In genomic region chr2:30261921-30262839, GRCm38 (mm10) we compare ENCODE assay signal across 12 mouse cellular contexts. TPM values are rescaled to one million over a fixed set of nuclear protein-coding genes. Genes with fewer than 3 reads are reported as not detected.
A peak's percentile ranks its signal among the peaks of the same experiment; 100 is the strongest.
DNase-seq lines count a peak whose midpoint lies in the region; ATAC-seq lines count a peak whose summit lies in the region.
"Had no signal": no experiment of that assay in that cellular context is flagged by ENCODE, and none has a peak within 500 bp of the region (broad histone marks: within the 10 kb centered on the region; RNA-seq: fewer than 3 reads in every experiment).

No protein-coding gene starts in this region.

- no peak overlapping the region for H3K4me3 ChIP-seq in hindbrain, embryonic 11.5 days (ENCODE audit: low read depth, low read length)
- H3K4me3 ChIP-seq in hindbrain, embryonic 10.5 days: no peak overlapping the region
- H3K4me3 ChIP-seq in midbrain, embryonic 15.5 days: no peak overlapping the region
- H3K4me3 ChIP-seq in midbrain, embryonic 11.5 days (ENCODE audit: low read depth, low read length): no peak overlapping the region

- peak; percentile 16 for DNase-seq in cerebellum, adult 11 months
- no peak for DNase-seq in cerebellum, postnatal 36 days
- no peak for DNase-seq in hindbrain, embryonic 11.5 days (ENCODE audit: low spot score)
- no peak for DNase-seq in hindbrain, embryonic 10.5 days (ENCODE audit: low spot score)
- DNase-seq in midbrain, embryonic 11.5 days (ENCODE audit: low spot score, missing footprints): no peak
- no peak for DNase-seq in spleen, adult 12 weeks (ENCODE audit: low spot score)
- no peak for DNase-seq in ovary, adult 18-20 months (ENCODE audit: low spot score)
- DNase-seq: embryo, embryonic 11 days; thymus, postnatal 36 days had no signal

- peak overlapping the region; percentile 2; the same call in 1 of the 2 replicates for H3K27ac ChIP-seq in hindbrain, embryonic 11.5 days (ENCODE audit: low read depth, low read length)
- no peak overlapping the region; the same call in 1 of the 2 replicates for H3K27ac ChIP-seq in hindbrain, embryonic 10.5 days
- peak overlapping the region; percentile 49; the same call in 1 of the 2 replicates for H3K27ac ChIP-seq in midbrain, embryonic 15.5 days
- no peak overlapping the region; the same call in 1 of the 2 replicates for H3K27ac ChIP-seq in midbrain, embryonic 11.5 days (ENCODE audit: low read depth, low read length)

- 92% methylated on average over 18 of the region's 18 CpGs for WGBS in hindbrain, embryonic 11.5 days
- WGBS in hindbrain, embryonic 10.5 days: 91% methylated on average over 18 of the region's 18 CpGs
- WGBS in midbrain, embryonic 15.5 days: 90% methylated on average over 18 of the region's 18 CpGs
- 93% methylated on average over 18 of the region's 18 CpGs for WGBS in midbrain, embryonic 11.5 days

- H3K36me3 ChIP-seq in hindbrain, embryonic 11.5 days (ENCODE audit: control insufficient read depth, insufficient read depth, low read length): peaks cover 12% of the 10 kb centered on the region; the same call in 1 of the 2 replicates
- peaks cover 96% of the 10 kb centered on the region for H3K36me3 ChIP-seq in hindbrain, embryonic 10.5 days
- H3K36me3 ChIP-seq in midbrain, embryonic 15.5 days (replicated peaks): peaks cover 43% of the 10 kb centered on the region
- H3K36me3 ChIP-seq in midbrain, embryonic 11.5 days (ENCODE audit: control insufficient read depth, insufficient read depth, low read length): peaks cover 27% of the 10 kb centered on the region

- no peak for ATAC-seq in hindbrain, embryonic 11.5 days (ENCODE audit: low FRiP score)
- ATAC-seq in midbrain, embryonic 15.5 days (replicated peaks): no peak
- ATAC-seq in midbrain, embryonic 11.5 days (ENCODE audit: low FRiP score): no peak
- ATAC-seq: Patski had no signal

- 0 out of 2 replicates have a peak, but pooled peaks cover 2% of the 10 kb centered on the region for H3K4me1 ChIP-seq in hindbrain, embryonic 11.5 days (replicated peaks; ENCODE audit: control insufficient read depth, insufficient read depth, low read length)
- H3K4me1 ChIP-seq in hindbrain, embryonic 10.5 days (replicated peaks): peaks cover 32% of the 10 kb centered on the region
- peaks cover 21% of the 10 kb centered on the region for H3K4me1 ChIP-seq in midbrain, embryonic 15.5 days
- H3K4me1 ChIP-seq in midbrain, embryonic 11.5 days (ENCODE audit: control insufficient read depth, insufficient read depth, low read length): peaks cover 7% of the 10 kb centered on the region

- no peak overlapping the region for H3K4me2 ChIP-seq in hindbrain, embryonic 11.5 days (replicated peaks; ENCODE audit: low read depth, low read length)
- no peak overlapping the region for H3K4me2 ChIP-seq in midbrain, embryonic 15.5 days
- no peak overlapping the region for H3K4me2 ChIP-seq in midbrain, embryonic 11.5 days
- H3K4me2 ChIP-seq: lung, embryonic 14.5 days had no signal

- no peak overlapping the region for H3K9ac ChIP-seq in hindbrain, embryonic 11.5 days (ENCODE audit: low read depth, low read length)
- H3K9ac ChIP-seq in midbrain, embryonic 15.5 days: no peak overlapping the region
- H3K9ac ChIP-seq in midbrain, embryonic 11.5 days (ENCODE audit: low read length): no peak overlapping the region
- H3K9ac ChIP-seq: lung, embryonic 14.5 days had no signal

- H3K27me3 ChIP-seq in hindbrain, embryonic 11.5 days (ENCODE audit: control insufficient read depth, insufficient read depth, low read length): no peaks in the 10 kb centered on the region
- H3K27me3 ChIP-seq in hindbrain, embryonic 10.5 days (ENCODE audit: insufficient read depth, poor library complexity, severe bottlenecking): no peaks in the 10 kb centered on the region
- no peaks in the 10 kb centered on the region for H3K27me3 ChIP-seq in midbrain, embryonic 15.5 days (replicated peaks)
- H3K27me3 ChIP-seq in midbrain, embryonic 11.5 days (ENCODE audit: control insufficient read depth, insufficient read depth, low read length): no peaks in the 10 kb centered on the region
- H3K27me3 ChIP-seq: Patski had no signal

- H3K9me3 ChIP-seq in hindbrain, embryonic 11.5 days (ENCODE audit: control insufficient read depth, low read length): no peaks in the 10 kb centered on the region
- no peaks in the 10 kb centered on the region for H3K9me3 ChIP-seq in hindbrain, embryonic 10.5 days
- H3K9me3 ChIP-seq in midbrain, embryonic 15.5 days: no peaks in the 10 kb centered on the region
- H3K9me3 ChIP-seq in midbrain, embryonic 11.5 days (ENCODE audit: control insufficient read depth, low read length): no peaks in the 10 kb centered on the region

RNA-seq across cellular contexts. Expression of gene Phyhd1, which starts 3.8 kb away (rescaled TPM):
- polyA plus RNA-seq in hindbrain, embryonic 11.5 days (2014; fragmentation: Nextera tagmentation; extraction: Ambion mirVana): 4.2 and 5.6 TPM in 2 replicates
- polyA plus RNA-seq in hindbrain, embryonic 10.5 days (2016; fragmentation: Nextera tagmentation; extraction: Ambion mirVana): 3.1 and 5.5 TPM in 2 replicates
- 7.0 and 7.3 TPM in 2 replicates for polyA plus RNA-seq in midbrain, embryonic 15.5 days (2015; fragmentation: Nextera tagmentation; extraction: Ambion mirVana)
- polyA plus RNA-seq in midbrain, embryonic 11.5 days (2014; fragmentation: Nextera tagmentation; extraction: Ambion mirVana): 2.9 and 3.5 TPM in 2 replicates

RNA-seq across cellular contexts. Expression of gene Gm28038, which starts 18.7 kb away (rescaled TPM):
- polyA plus RNA-seq in hindbrain, embryonic 11.5 days (2014; fragmentation: Nextera tagmentation; extraction: Ambion mirVana): not detected in 2 replicates
- not detected in 2 replicates for polyA plus RNA-seq in hindbrain, embryonic 10.5 days (2016; fragmentation: Nextera tagmentation; extraction: Ambion mirVana)
- not detected in 2 replicates for polyA plus RNA-seq in midbrain, embryonic 15.5 days (2015; fragmentation: Nextera tagmentation; extraction: Ambion mirVana)
- not detected in 2 replicates for polyA plus RNA-seq in midbrain, embryonic 11.5 days (2014; fragmentation: Nextera tagmentation; extraction: Ambion mirVana)
- polyA plus RNA-seq: lung, embryonic 14.5 days; Patski had no signal

RNA-seq across cellular contexts. Expression of gene Gm28035, which starts 21.8 kb away (rescaled TPM):
- 0.06 and 0.07 TPM in 2 replicates for polyA plus RNA-seq in hindbrain, embryonic 11.5 days (2014; fragmentation: Nextera tagmentation; extraction: Ambion mirVana)
- polyA plus RNA-seq in hindbrain, embryonic 10.5 days (2016; fragmentation: Nextera tagmentation; extraction: Ambion mirVana): 0.10 TPM in 1 of 2 replicates, not detected in the other
- 0.31 and 0.38 TPM in 2 replicates for polyA plus RNA-seq in midbrain, embryonic 15.5 days (2015; fragmentation: Nextera tagmentation; extraction: Ambion mirVana)
- polyA plus RNA-seq in midbrain, embryonic 11.5 days (2014; fragmentation: Nextera tagmentation; extraction: Ambion mirVana): 0.05 and 0.21 TPM in 2 replicates

RNA-seq across cellular contexts. Expression of gene Dolk, which starts 24.0 kb away (rescaled TPM):
- polyA plus RNA-seq in hindbrain, embryonic 11.5 days (2014; fragmentation: Nextera tagmentation; extraction: Ambion mirVana): 24.0 and 24.1 TPM in 2 replicates
- 25.7 and 26.6 TPM in 2 replicates for polyA plus RNA-seq in hindbrain, embryonic 10.5 days (2016; fragmentation: Nextera tagmentation; extraction: Ambion mirVana)
- 40.7 TPM in 2 replicates for polyA plus RNA-seq in midbrain, embryonic 15.5 days (2015; fragmentation: Nextera tagmentation; extraction: Ambion mirVana)
- 23.6 and 25.7 TPM in 2 replicates for polyA plus RNA-seq in midbrain, embryonic 11.5 days (2014; fragmentation: Nextera tagmentation; extraction: Ambion mirVana)

RNA-seq across cellular contexts. Expression of gene Nup188, which starts 24.0 kb away (rescaled TPM):
- 44.5 and 49.9 TPM in 2 replicates for polyA plus RNA-seq in hindbrain, embryonic 11.5 days (2014; fragmentation: Nextera tagmentation; extraction: Ambion mirVana)
- polyA plus RNA-seq in hindbrain, embryonic 10.5 days (2016; fragmentation: Nextera tagmentation; extraction: Ambion mirVana): 62.2 and 62.6 TPM in 2 replicates
- 22.6 and 22.7 TPM in 2 replicates for polyA plus RNA-seq in midbrain, embryonic 15.5 days (2015; fragmentation: Nextera tagmentation; extraction: Ambion mirVana)
- polyA plus RNA-seq in midbrain, embryonic 11.5 days (2014; fragmentation: Nextera tagmentation; extraction: Ambion mirVana): 46.0 and 53.7 TPM in 2 replicates

Comparison
In these comparisons a context has a peak if more than half of its experiments do, and no peak if none do; other contexts are left out.
1. H3K27ac ChIP-seq: peak in hindbrain, embryonic 11.5 days (single experiment) and midbrain, embryonic 15.5 days (single experiment); none in hindbrain, embryonic 10.5 days (single experiment) and midbrain, embryonic 11.5 days (single experiment).